Mouse (Mus musculus): ENCODE results near the gene Cfap221. TPM values are rescaled to one million over a fixed set of nuclear protein-coding genes. Genes with fewer than 3 reads are reported as not detected.

Gene Cfap221
- 19.4 and 22.9 TPM in 2 replicates for polyA plus RNA-seq (2012; rRNA removed)

- H3K36me3 ChIP-seq (ENCODE audit: control insufficient read depth, insufficient read depth, low read length): no peaks in the 10 kb centered on the region
- H3K4me1 ChIP-seq (ENCODE audit: control insufficient read depth, insufficient read depth, low read length): peaks cover 9% of the 10 kb centered on the region
- no peaks in the 10 kb centered on the region for H3K27me3 ChIP-seq (ENCODE audit: control insufficient read depth, insufficient read depth, low read length)
- TF ChIP-seq POLR2A (IDR thresholded peaks at IDR 0.05; ENCODE audit: control insufficient read depth, low read depth, low read length) (peak; percentile 79), CTCF (IDR thresholded peaks at IDR 0.05; ENCODE audit: control insufficient read depth, insufficient read depth, insufficient replicate concordance, low read depth, low read length) (no peak)
- peak within 1 kb of the TSS; percentile 85 for H3K27ac ChIP-seq (ENCODE audit: control insufficient read depth, insufficient read depth, low read depth, low read length)
- H3K4me3 ChIP-seq (ENCODE audit: control insufficient read depth, low read depth, low read length): peak within 1 kb of the TSS; percentile 96
Measured at GRCm38 (mm10) chr1:119996798-119997581, at the start of gene Cfap221. Gene Cfap221 (minus strand): TSS chr1:119997234.

GRCm38 (mm10) chr1:120044584-120044983 is 47.5 kb upstream of the Cfap221 start:
- no peak overlapping the region for H3K4me3 ChIP-seq (ENCODE audit: control insufficient read depth, low read depth, low read length)
- TF ChIP-seq CTCF (IDR thresholded peaks at IDR 0.05; ENCODE audit: control insufficient read depth, insufficient read depth, insufficient replicate concordance, low read depth, low read length) (no peak), POLR2A (IDR thresholded peaks at IDR 0.05; ENCODE audit: control insufficient read depth, low read depth, low read length) (no peak)
- no peak overlapping the region for H3K27ac ChIP-seq (ENCODE audit: control insufficient read depth, insufficient read depth, low read depth, low read length)
- no peaks in the 10 kb centered on the region for H3K27me3 ChIP-seq (ENCODE audit: control insufficient read depth, insufficient read depth, low read length)
- peaks cover 3% of the 10 kb centered on the region; the same call in 1 of the 2 replicates for H3K4me1 ChIP-seq (ENCODE audit: control insufficient read depth, insufficient read depth, low read length)
- no peaks in the 10 kb centered on the region for H3K36me3 ChIP-seq (ENCODE audit: control insufficient read depth, insufficient read depth, low read length)

- Histone ChIP-seq H3K4me1 (ENCODE audit: control insufficient read depth, insufficient read depth, low read length) (peaks cover 3% of the 10 kb centered on the region; the same call in 1 of the 2 replicates), H3K36me3 (ENCODE audit: control insufficient read depth, insufficient read depth, low read length) (no peaks in the 10 kb centered on the region), H3K27ac (ENCODE audit: control insufficient read depth, insufficient read depth, low read depth, low read length) (no peak overlapping the region), H3K4me3 (ENCODE audit: control insufficient read depth, low read depth, low read length) (no peak overlapping the region), H3K27me3 (ENCODE audit: control insufficient read depth, insufficient read depth, low read length) (no peaks in the 10 kb centered on the region)
- TF ChIP-seq CTCF (IDR thresholded peaks at IDR 0.05; ENCODE audit: control insufficient read depth, insufficient read depth, insufficient replicate concordance, low read depth, low read length): no peak
- TF ChIP-seq POLR2A (IDR thresholded peaks at IDR 0.05; ENCODE audit: control insufficient read depth, low read depth, low read length): no peak
Measured at GRCm38 (mm10) chr1:120042421-120042820, 45.4 kb upstream of the Cfap221 start.

GRCm38 (mm10) chr1:120038594-120038993 is 41.6 kb upstream of the Cfap221 start:
- TF ChIP-seq POLR2A (IDR thresholded peaks at IDR 0.05; ENCODE audit: control insufficient read depth, low read depth, low read length) (no peak), CTCF (IDR thresholded peaks at IDR 0.05; ENCODE audit: control insufficient read depth, insufficient read depth, insufficient replicate concordance, low read depth, low read length) (no peak)
- H3K4me1 ChIP-seq (ENCODE audit: control insufficient read depth, insufficient read depth, low read length): no peaks in the 10 kb centered on the region
- H3K4me3 ChIP-seq (ENCODE audit: control insufficient read depth, low read depth, low read length): no peak overlapping the region
- no peak overlapping the region for H3K27ac ChIP-seq (ENCODE audit: control insufficient read depth, insufficient read depth, low read depth, low read length)
- H3K36me3 ChIP-seq (ENCODE audit: control insufficient read depth, insufficient read depth, low read length): no peaks in the 10 kb centered on the region
- H3K27me3 ChIP-seq (ENCODE audit: control insufficient read depth, insufficient read depth, low read length): no peaks in the 10 kb centered on the region

- Histone ChIP-seq H3K4me3 (ENCODE audit: control insufficient read depth, low read depth, low read length) (no peak overlapping the region), H3K4me1 (ENCODE audit: control insufficient read depth, insufficient read depth, low read length) (no peaks in the 10 kb centered on the region), H3K36me3 (ENCODE audit: control insufficient read depth, insufficient read depth, low read length) (no peaks in the 10 kb centered on the region), H3K27ac (ENCODE audit: control insufficient read depth, insufficient read depth, low read depth, low read length) (0 out of 2 replicates have a peak overlapping the region, but pooled peaks have one; percentile 16), H3K27me3 (ENCODE audit: control insufficient read depth, insufficient read depth, low read length) (no peaks in the 10 kb centered on the region)
- TF ChIP-seq POLR2A (IDR thresholded peaks at IDR 0.05; ENCODE audit: control insufficient read depth, low read depth, low read length) (no peak), CTCF (IDR thresholded peaks at IDR 0.05; ENCODE audit: control insufficient read depth, insufficient read depth, insufficient replicate concordance, low read depth, low read length) (no peak)
Measured at GRCm38 (mm10) chr1:120037021-120037683, 40.1 kb upstream of the Cfap221 start.

GRCm38 (mm10) chr1:120035456-120036034 is 38.5 kb upstream of the Cfap221 start:
- TF ChIP-seq CTCF (IDR thresholded peaks at IDR 0.05; ENCODE audit: control insufficient read depth, insufficient read depth, insufficient replicate concordance, low read depth, low read length) (no peak), POLR2A (IDR thresholded peaks at IDR 0.05; ENCODE audit: control insufficient read depth, low read depth, low read length) (no peak)
- H3K36me3 ChIP-seq (ENCODE audit: control insufficient read depth, insufficient read depth, low read length): no peaks in the 10 kb centered on the region
- H3K4me1 ChIP-seq (ENCODE audit: control insufficient read depth, insufficient read depth, low read length): no peaks in the 10 kb centered on the region
- H3K27me3 ChIP-seq (ENCODE audit: control insufficient read depth, insufficient read depth, low read length): no peaks in the 10 kb centered on the region
- H3K27ac ChIP-seq (ENCODE audit: control insufficient read depth, insufficient read depth, low read depth, low read length): no peak overlapping the region
- H3K4me3 ChIP-seq (ENCODE audit: control insufficient read depth, low read depth, low read length): no peak overlapping the region

GRCm38 (mm10) chr1:120034793-120035192 is 37.8 kb upstream of the Cfap221 start:
- peaks cover 3% of the 10 kb centered on the region for H3K4me1 ChIP-seq (ENCODE audit: control insufficient read depth, insufficient read depth, low read length)
- no peaks in the 10 kb centered on the region for H3K27me3 ChIP-seq (ENCODE audit: control insufficient read depth, insufficient read depth, low read length)
- TF ChIP-seq CTCF (IDR thresholded peaks at IDR 0.05; ENCODE audit: control insufficient read depth, insufficient read depth, insufficient replicate concordance, low read depth, low read length): no peak
- no peak for TF ChIP-seq POLR2A (IDR thresholded peaks at IDR 0.05; ENCODE audit: control insufficient read depth, low read depth, low read length)
- H3K4me3 ChIP-seq (ENCODE audit: control insufficient read depth, low read depth, low read length): no peak overlapping the region
- no peaks in the 10 kb centered on the region for H3K36me3 ChIP-seq (ENCODE audit: control insufficient read depth, insufficient read depth, low read length)
- no peak overlapping the region for H3K27ac ChIP-seq (ENCODE audit: control insufficient read depth, insufficient read depth, low read depth, low read length)

Measured in testis, adult 2 months (tissue).